Mouse (Mus musculus) adrenal gland, adult 10 weeks (tissue): ENCODE results near the gene Tmem130. TPM values are rescaled to one million over a fixed set of nuclear protein-coding genes. Genes with fewer than 3 reads are reported as not detected.

Experiments
- polyA plus RNA-seq: library from polyadenylated mRNA; stranded (reverse); fragments of 350-450 nt; fragmentation: Illumina TruSeq; extraction: RNeasy Lipid Tissue Mini Kit (QIAGEN cat#74804); gene quantifications from one replicate; pipeline ENCODE4 v1.2.3, GENCODE M21; 2014; ENCODE audit warnings: low read depth, low replicate concordance

The Tmem130 gene
- polyA plus RNA-seq: 9.0 TPM

GRCm38 (mm10) chr5:144761161-144761868 lies at the start of gene Tmem130:
Gene Tmem130 (minus strand): TSS chr5:144761818.

GRCm38 (mm10) chr5:144767106-144767798 lies 5.6 kb upstream of the Tmem130 start, which contains the start of gene Trrap:
Gene Trrap (plus strand): TSS chr5:144767732.

Other genes with a start within 250 kb of the Tmem130 start
- gene Nptx2, start 215.9 kb downstream of the Tmem130 start, polyA plus RNA-seq: not detected
- 8.0 TPM for gene Trrap, start 5.9 kb upstream of the Tmem130 start, polyA plus RNA-seq
- 9.8 TPM for gene Smurf1, start 204.0 kb upstream of the Tmem130 start, polyA plus RNA-seq